Mouse (Mus musculus): ENCODE results near the gene Npas3. TPM values are rescaled to one million over a fixed set of nuclear protein-coding genes. Genes with fewer than 3 reads are reported as not detected.

Npas3 gene
- total and polyA plus RNA-seq, 3 experiments: 0.02 to 0.64 (median 0.10) TPM

DNA sequence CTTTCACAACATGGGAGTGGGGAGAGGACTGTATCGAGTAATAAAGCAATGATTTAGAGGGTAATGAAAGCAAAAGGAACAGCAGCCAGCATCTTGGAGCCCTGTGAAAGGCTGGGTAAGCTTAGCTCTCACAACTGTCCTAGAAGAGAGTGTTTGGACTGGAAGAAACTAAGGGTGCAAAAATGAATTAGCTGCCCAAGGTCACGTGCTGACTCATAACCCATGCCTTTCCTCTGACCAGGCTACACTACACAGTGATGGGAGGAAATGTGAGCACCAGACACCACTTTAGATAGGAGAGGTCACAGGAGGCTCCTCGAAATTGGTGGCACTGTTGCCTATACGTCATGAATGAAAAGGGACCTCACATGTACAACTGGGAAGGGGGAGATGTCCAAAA is 757.1 kb downstream of the Npas3 start:
- intact Hi-C loops (cut with DNase I): no loop called here
- 49% methylated on average over 4 of the region's 4 CpGs for WGBS

DNA sequence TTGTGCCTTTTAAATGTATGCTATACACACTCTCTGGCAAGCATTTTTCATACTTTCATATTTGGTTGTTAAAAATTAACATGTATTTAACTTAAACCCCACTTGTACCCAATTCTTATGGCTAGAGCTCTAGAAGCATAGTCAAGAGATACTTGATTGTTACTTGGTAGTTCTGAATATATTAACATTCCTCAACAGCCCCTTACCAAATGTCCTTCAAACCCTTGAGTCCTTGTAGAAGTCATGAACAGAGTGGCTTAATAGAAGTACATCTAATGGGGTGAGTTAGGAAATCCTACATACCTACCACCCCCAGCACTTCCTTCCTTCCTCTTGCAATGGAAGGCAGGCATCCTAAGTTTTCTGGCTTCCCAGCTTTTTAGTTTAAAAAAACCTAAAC is 766.8 kb downstream of the Npas3 start:
- H3K4me1 ChIP-seq (ENCODE audit: control insufficient read depth, insufficient read depth, low read length): no peaks in the 10 kb centered on the region
- intact Hi-C loops (cut with DNase I): no loop called here
- H3K27ac ChIP-seq: no peak overlapping the region
- H3K9ac ChIP-seq (ENCODE audit: low read depth, low read length): no peak overlapping the region
- no peak overlapping the region for H3K4me3 ChIP-seq
- H3K36me3 ChIP-seq (ENCODE audit: control insufficient read depth, insufficient read depth, low read length): no peaks in the 10 kb centered on the region
- H3K27me3 ChIP-seq (ENCODE audit: control insufficient read depth, insufficient read depth, low read length): no peaks in the 10 kb centered on the region
- no peaks in the 10 kb centered on the region for H3K79me2 ChIP-seq (replicated peaks; ENCODE audit: control insufficient read depth, insufficient read depth, low read length)
- DNase-seq: no peak
- TF ChIP-seq EP300 (IDR thresholded peaks at IDR 0.05; ENCODE audit: insufficient read depth, low read depth, low read length) (no peak), CTCF (IDR thresholded peaks at IDR 0.05) (no peak), POLR2A (IDR thresholded peaks at IDR 0.05; ENCODE audit: insufficient read depth, low read depth, low read length) (no peak)

More for the DNA sequence above, 757.1 kb downstream of the Npas3 start:
- no peak for TF ChIP-seq EP300 (IDR thresholded peaks at IDR 0.05; ENCODE audit: insufficient read depth, low read depth, low read length)
- TF ChIP-seq POLR2A (IDR thresholded peaks at IDR 0.05; ENCODE audit: insufficient read depth, low read depth, low read length): no peak
- no peak for TF ChIP-seq CTCF (IDR thresholded peaks at IDR 0.05)
- no peak overlapping the region for H3K9ac ChIP-seq (ENCODE audit: low read depth, low read length)
- H3K4me1 ChIP-seq (ENCODE audit: control insufficient read depth, insufficient read depth, low read length): no peaks in the 10 kb centered on the region
- no peaks in the 10 kb centered on the region for H3K27me3 ChIP-seq (ENCODE audit: control insufficient read depth, insufficient read depth, low read length)
- no peaks in the 10 kb centered on the region for H3K36me3 ChIP-seq (ENCODE audit: control insufficient read depth, insufficient read depth, low read length)
- no peak for DNase-seq
- H3K79me2 ChIP-seq (replicated peaks; ENCODE audit: control insufficient read depth, insufficient read depth, low read length): no peaks in the 10 kb centered on the region
- H3K4me3 ChIP-seq: no peak overlapping the region
- no peak overlapping the region for H3K27ac ChIP-seq

DNA sequence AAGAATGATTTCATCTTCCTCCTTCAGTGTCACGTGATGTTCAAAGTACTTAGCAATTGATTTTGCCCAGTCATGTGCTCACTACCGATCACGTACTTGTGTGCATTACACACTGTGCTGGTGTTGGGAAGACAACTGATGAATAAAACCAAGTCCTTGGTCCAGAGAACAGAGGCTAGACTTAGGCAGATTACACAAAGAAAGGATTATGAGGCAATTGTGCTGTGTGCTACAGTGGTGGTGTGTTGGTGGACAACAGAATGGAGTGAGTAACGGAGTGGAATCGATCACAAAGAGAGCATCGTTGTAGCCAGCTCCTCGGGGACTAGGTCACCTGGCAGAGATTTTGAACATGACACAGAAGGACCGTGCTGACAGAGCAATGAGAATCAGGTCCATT is 769.5 kb downstream of the Npas3 start:
- H3K27ac ChIP-seq: no peak overlapping the region
- H3K4me3 ChIP-seq: no peak overlapping the region
- DNase-seq: no peak
- no peaks in the 10 kb centered on the region for H3K36me3 ChIP-seq (ENCODE audit: control insufficient read depth, insufficient read depth, low read length)
- no peak overlapping the region for H3K9ac ChIP-seq (ENCODE audit: low read depth, low read length)
- no peaks in the 10 kb centered on the region for H3K79me2 ChIP-seq (replicated peaks; ENCODE audit: control insufficient read depth, insufficient read depth, low read length)
- no peak for TF ChIP-seq POLR2A (IDR thresholded peaks at IDR 0.05; ENCODE audit: insufficient read depth, low read depth, low read length)
- no peak for TF ChIP-seq EP300 (IDR thresholded peaks at IDR 0.05; ENCODE audit: insufficient read depth, low read depth, low read length)
- TF ChIP-seq CTCF (IDR thresholded peaks at IDR 0.05): no peak
- 87% methylated on average over 8 of the region's 8 CpGs for WGBS
- H3K27me3 ChIP-seq (ENCODE audit: control insufficient read depth, insufficient read depth, low read length): no peaks in the 10 kb centered on the region
- intact Hi-C loops (cut with DNase I): no loop called here
- no peaks in the 10 kb centered on the region for H3K4me1 ChIP-seq (ENCODE audit: control insufficient read depth, insufficient read depth, low read length)

DNA sequence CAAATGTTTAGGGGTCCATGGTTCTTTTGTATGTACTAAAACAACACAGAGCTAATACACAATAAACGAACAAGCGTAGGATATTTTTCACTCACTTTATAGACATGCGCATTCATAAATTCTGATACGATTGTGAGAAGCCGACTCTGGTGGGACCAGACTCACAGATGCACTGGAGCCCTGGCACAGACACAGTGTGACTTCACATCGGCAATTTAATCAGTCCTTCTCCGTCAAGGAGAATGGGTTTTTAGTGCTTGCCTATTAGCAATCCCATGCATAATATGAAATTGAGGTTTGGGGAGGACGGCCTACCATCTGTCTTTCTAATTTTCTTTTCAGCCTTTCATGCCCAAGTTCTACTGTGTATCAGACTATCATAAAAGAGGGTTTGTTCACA is 771.5 kb downstream of the Npas3 start:
- Histone ChIP-seq H3K27me3 (ENCODE audit: control insufficient read depth, insufficient read depth, low read length) (no peaks in the 10 kb centered on the region), H3K36me3 (ENCODE audit: control insufficient read depth, insufficient read depth, low read length) (no peaks in the 10 kb centered on the region), H3K9ac (ENCODE audit: low read depth, low read length) (no peak overlapping the region), H3K4me3 (no peak overlapping the region), H3K4me1 (ENCODE audit: control insufficient read depth, insufficient read depth, low read length) (no peaks in the 10 kb centered on the region), H3K27ac (no peak overlapping the region), H3K79me2 (replicated peaks; ENCODE audit: control insufficient read depth, insufficient read depth, low read length) (no peaks in the 10 kb centered on the region)
- intact Hi-C loops (cut with DNase I): no loop called here
- no peak for DNase-seq
- no peak for TF ChIP-seq EP300 (IDR thresholded peaks at IDR 0.05; ENCODE audit: insufficient read depth, low read depth, low read length)
- no peak for TF ChIP-seq POLR2A (IDR thresholded peaks at IDR 0.05; ENCODE audit: insufficient read depth, low read depth, low read length)
- no peak for TF ChIP-seq CTCF (IDR thresholded peaks at IDR 0.05)
- WGBS: 93% methylated on average over 8 of the region's 8 CpGs

DNA sequence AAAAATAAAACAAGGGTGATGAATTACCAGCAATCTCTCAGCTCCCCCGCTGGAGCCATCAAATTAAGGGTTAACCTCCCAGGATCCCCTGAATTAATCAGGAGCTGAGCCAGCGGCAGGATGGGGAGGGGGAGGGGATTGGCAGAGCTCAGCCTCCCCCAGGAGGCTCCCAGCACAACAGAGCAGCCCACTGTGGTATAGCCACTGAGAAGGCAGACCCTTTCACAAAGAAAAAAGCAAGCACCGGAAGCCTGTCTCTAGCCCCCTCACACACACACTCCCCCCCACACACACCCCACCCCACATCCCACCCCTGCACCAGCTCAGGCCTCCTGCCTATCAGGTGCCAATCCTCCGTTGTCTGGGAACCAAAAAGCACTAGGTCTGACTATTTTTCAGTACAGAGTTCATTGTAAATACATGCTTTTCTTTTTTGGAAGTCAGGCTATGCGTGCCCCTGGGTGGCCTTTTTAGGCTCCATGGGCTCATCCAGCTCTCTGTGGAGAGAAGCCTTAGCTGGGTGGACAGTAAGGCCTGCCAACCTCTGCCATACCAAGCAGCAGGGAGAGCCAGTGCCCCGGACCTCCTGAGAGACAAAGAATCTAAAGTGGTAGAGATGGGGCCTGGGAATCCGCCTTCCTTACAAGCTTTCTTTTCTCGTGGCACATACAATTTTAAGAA is 786.3 kb downstream of the Npas3 start:
- Histone ChIP-seq H3K9ac (ENCODE audit: low read depth, low read length) (no peak overlapping the region), H3K4me3 (no peak overlapping the region), H3K4me1 (ENCODE audit: control insufficient read depth, insufficient read depth, low read length) (no peaks in the 10 kb centered on the region), H3K79me2 (replicated peaks; ENCODE audit: control insufficient read depth, insufficient read depth, low read length) (no peaks in the 10 kb centered on the region), H3K27ac (no peak overlapping the region), H3K27me3 (ENCODE audit: control insufficient read depth, insufficient read depth, low read length) (no peaks in the 10 kb centered on the region), H3K36me3 (ENCODE audit: control insufficient read depth, insufficient read depth, low read length) (no peaks in the 10 kb centered on the region)
- 41% methylated on average over 8 of the region's 8 CpGs for WGBS
- TF ChIP-seq POLR2A (IDR thresholded peaks at IDR 0.05; ENCODE audit: insufficient read depth, low read depth, low read length) (no peak), CTCF (IDR thresholded peaks at IDR 0.05) (no peak), EP300 (IDR thresholded peaks at IDR 0.05; ENCODE audit: insufficient read depth, low read depth, low read length) (no peak)
- no peak for DNase-seq
- intact Hi-C loops (cut with DNase I): no loop called here

DNA sequence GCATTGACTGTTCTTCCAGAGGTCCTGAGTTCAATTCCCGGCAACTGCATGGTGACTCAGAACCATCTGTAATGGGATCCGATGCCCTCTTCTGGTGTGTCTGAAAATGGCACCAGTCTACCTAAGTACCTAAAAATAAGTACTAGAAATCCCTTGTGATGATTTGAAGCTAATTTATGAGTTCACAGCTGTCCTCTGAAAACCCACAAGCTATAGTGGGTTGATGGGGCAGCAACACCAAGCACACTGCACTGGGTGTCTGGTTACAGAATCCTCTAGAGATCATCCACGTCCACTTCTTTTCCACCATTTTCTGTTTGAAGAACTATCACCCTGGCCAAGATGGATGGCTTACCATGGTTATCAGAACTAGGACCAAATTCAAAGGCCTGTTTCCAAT is 789.1 kb downstream of the Npas3 start:
- intact Hi-C loops (cut with DNase I): no loop called here
- no peaks in the 10 kb centered on the region for H3K36me3 ChIP-seq (ENCODE audit: control insufficient read depth, insufficient read depth, low read length)
- WGBS: 97% methylated on average over 3 of the region's 3 CpGs
- no peaks in the 10 kb centered on the region for H3K79me2 ChIP-seq (replicated peaks; ENCODE audit: control insufficient read depth, insufficient read depth, low read length)
- DNase-seq: no peak
- H3K4me1 ChIP-seq (ENCODE audit: control insufficient read depth, insufficient read depth, low read length): no peaks in the 10 kb centered on the region
- TF ChIP-seq POLR2A (IDR thresholded peaks at IDR 0.05; ENCODE audit: insufficient read depth, low read depth, low read length) (no peak), CTCF (IDR thresholded peaks at IDR 0.05) (no peak), EP300 (IDR thresholded peaks at IDR 0.05; ENCODE audit: insufficient read depth, low read depth, low read length) (no peak)
- H3K27ac ChIP-seq: no peak overlapping the region
- no peak overlapping the region for H3K9ac ChIP-seq (ENCODE audit: low read depth, low read length)
- no peaks in the 10 kb centered on the region for H3K27me3 ChIP-seq (ENCODE audit: control insufficient read depth, insufficient read depth, low read length)
- H3K4me3 ChIP-seq: no peak overlapping the region

All from heart, adult 2 months (tissue).